Comparison of ENCODE assay signal across 15 mouse cellular contexts in the genomic region with DNA sequence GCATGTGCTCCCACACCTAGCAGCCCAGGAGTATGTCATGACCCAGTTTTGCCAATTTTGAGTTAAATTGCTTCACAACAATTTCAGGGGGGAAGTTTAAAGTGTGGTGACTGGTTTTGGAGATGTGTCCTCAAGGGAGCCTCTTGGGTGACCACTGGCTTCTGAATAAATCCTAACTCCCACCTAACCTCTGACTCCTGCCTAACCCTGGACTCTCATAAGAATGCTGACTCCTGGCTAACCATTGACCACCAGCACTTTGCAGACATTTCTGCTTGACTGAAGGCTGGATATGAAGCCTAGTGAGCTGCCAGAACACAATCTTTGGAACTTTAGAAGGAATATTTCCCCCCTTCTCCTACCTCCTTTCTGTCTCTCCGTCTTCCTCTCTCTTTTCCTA.
"Had no signal": no experiment of that assay in that cellular context is flagged by ENCODE, and none has a peak within 500 bp of the region (broad histone marks: within the 10 kb centered on the region; RNA-seq: fewer than 3 reads in every experiment).

No protein-coding gene starts in this region.

- DNase-seq: liver; liver, embryonic 13.5 days; liver, postnatal 0 days; lung, postnatal 14 days; midbrain, embryonic 14.5 days; right cerebral cortex, postnatal 14 days; thymus, adult 2 months; thymus, postnatal 36 days had no signal

- H3K27me3 ChIP-seq: hindbrain, embryonic 15.5 days; limb, embryonic 12.5 days; liver, embryonic 13.5 days; lung, embryonic 15.5 days; neural tube, embryonic 13.5 days; stomach, embryonic 15.5 days had no signal

- H3K9me3 ChIP-seq: hindbrain, embryonic 15.5 days; limb, embryonic 12.5 days; liver, embryonic 13.5 days; lung, embryonic 15.5 days; neural tube, embryonic 13.5 days; stomach, embryonic 15.5 days had no signal

- H3K9ac ChIP-seq: hindbrain, embryonic 15.5 days; limb, embryonic 12.5 days; liver, embryonic 13.5 days; liver, postnatal 0 days; lung, embryonic 15.5 days; neural tube, embryonic 13.5 days; stomach, embryonic 15.5 days had no signal

- H3K27ac ChIP-seq: hindbrain, embryonic 15.5 days; left cerebral cortex, adult 2 months; limb, embryonic 12.5 days; liver, embryonic 13.5 days; lung, embryonic 15.5 days; neural tube, embryonic 13.5 days; stomach, embryonic 15.5 days had no signal

- H3K4me1 ChIP-seq: hindbrain, embryonic 15.5 days; limb, embryonic 12.5 days; liver, embryonic 13.5 days; lung, embryonic 15.5 days; neural tube, embryonic 13.5 days; stomach, embryonic 15.5 days had no signal

- ATAC-seq: intestine, embryonic 16.5 days; liver, postnatal 0 days had no signal

- H3K4me3 ChIP-seq: hindbrain, embryonic 15.5 days; left cerebral cortex, adult 2 months; limb, embryonic 12.5 days; liver, embryonic 13.5 days; lung, embryonic 15.5 days; neural tube, embryonic 13.5 days; stomach, embryonic 15.5 days had no signal

- H3K4me2 ChIP-seq: hindbrain, embryonic 15.5 days; limb, embryonic 12.5 days; liver, embryonic 13.5 days; lung, embryonic 15.5 days; neural tube, embryonic 13.5 days; stomach, embryonic 15.5 days had no signal

- H3K36me3 ChIP-seq: hindbrain, embryonic 15.5 days; limb, embryonic 12.5 days; liver, embryonic 13.5 days; lung, embryonic 15.5 days; neural tube, embryonic 13.5 days; stomach, embryonic 15.5 days had no signal
